Mouse (Mus musculus) lung, postnatal 0 days (tissue): ENCODE measurements around the gene Zpbp2.

ENCODE experiments used
- CTCF ChIP-seq: IDR thresholded peaks from 2 replicates; pipeline ENCODE4 v1.5.1; 2016; ENCODE audit warnings: antibody characterized with exemption, mild to moderate bottlenecking
- EP300 ChIP-seq: IDR thresholded peaks from 2 replicates; pipeline ENCODE4 v1.6.1; 2016; ENCODE audit warnings: antibody characterized with exemption, mild to moderate bottlenecking, control low read depth

DNA sequence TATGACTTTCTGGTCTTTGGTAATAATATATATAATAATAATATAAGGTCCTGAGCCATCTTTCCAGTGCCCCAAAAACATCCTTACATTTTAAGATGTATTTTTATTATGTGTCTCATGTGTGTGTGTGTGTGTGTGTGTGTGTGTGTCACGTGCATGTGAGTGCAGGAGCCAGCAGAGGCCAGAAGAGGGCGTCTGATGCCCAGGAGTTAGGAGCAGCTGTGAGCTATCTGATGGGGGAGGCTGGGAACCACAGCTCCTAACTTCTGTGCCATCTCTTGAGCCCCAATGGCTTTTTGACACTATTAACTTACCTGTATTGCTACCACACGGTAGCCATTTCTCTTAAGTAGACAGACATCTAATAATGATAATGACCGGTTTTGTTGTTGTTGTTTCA is 3.1 kb downstream of the Zpbp2 start:
- TF ChIP-seq EP300 (no peak), CTCF (no peak)
